Mouse (Mus musculus) forebrain, embryonic 13.5 days (tissue): ENCODE data around the gene Fam169b. TPM values are rescaled to one million over a fixed set of nuclear protein-coding genes. Genes with fewer than 3 reads are reported as not detected.

Source experiments
- ATAC-seq: fragments of 200-750 bp; cut with Nextera tagmentation; 2 replicates; pipeline ENCODE4 v1.8.0; 2017
- H3K27ac ChIP-seq: fragments of 300-500 bp; sonication (generic); 2 replicates; pipeline ENCODE4 v1.5.1; 2015; ENCODE audit warnings: inconsistent platforms, mild to moderate bottlenecking, moderate library complexity
- H3K27me3 ChIP-seq: fragments of 300-500 bp; sonication (generic); 2 replicates; pipeline ENCODE4 v1.6.1; 2015; ENCODE audit warnings: mild to moderate bottlenecking, inconsistent platforms
- H3K36me3 ChIP-seq: fragments of 300-500 bp; sonication (generic); 2 replicates; pipeline ENCODE4 v1.6.1; 2015; ENCODE audit warnings: mild to moderate bottlenecking, inconsistent platforms; ENCODE audit not compliant: poor library complexity, severe bottlenecking
- H3K4me1 ChIP-seq: fragments of 300-500 bp; sonication (generic); 2 replicates; pipeline ENCODE4 v1.6.1; 2015; ENCODE audit warnings: inconsistent platforms
- H3K4me2 ChIP-seq: fragments of 300-500 bp; sonication (generic); 2 replicates; pipeline ENCODE4 v1.6.1; 2015; ENCODE audit warnings: inconsistent platforms, mild to moderate bottlenecking, moderate library complexity
- H3K4me3 ChIP-seq: fragments of 300-500 bp; sonication (generic); 2 replicates; pipeline ENCODE4 v1.5.1; 2015; ENCODE audit warnings: mild to moderate bottlenecking, inconsistent platforms
- H3K9ac ChIP-seq: fragments of 300-500 bp; sonication (generic); 2 replicates; pipeline ENCODE4 v1.6.1; 2015; ENCODE audit warnings: mild to moderate bottlenecking, inconsistent platforms
- H3K9me3 ChIP-seq: fragments of 300-500 bp; sonication (generic); replicated peaks from 2 replicates; pipeline ENCODE4 v1.6.1; 2016; ENCODE audit warnings: inconsistent platforms
- WGBS: fragments of 180-500 bp; shearing (Covaris S2); methylation state at CpG from one replicate; pipeline ENCODE4 v1.1.7; 2015; 5-methylcytosine and 5-hydroxymethylcytosine counted together
- polyA plus RNA-seq: library from polyadenylated mRNA; unstranded; fragments of >200 nt; fragmentation: Nextera tagmentation; extraction: Ambion mirVana; gene quantifications from 2 replicates; pipeline ENCODE4 v1.2.1, GENCODE M21; 2015

Fam169b gene
- polyA plus RNA-seq, 1 experiment from 2014 or later = not detected

GRCm38 (mm10) chr7:68338680-68339079, 65.0 kb downstream of the Fam169b start:
- no peaks in the 10 kb centered on the region for H3K36me3 ChIP-seq
- no peaks in the 10 kb centered on the region for H3K9me3 ChIP-seq
- H3K27me3 ChIP-seq = no peaks in the 10 kb centered on the region
- 53% methylated on average over 6 of the region's 6 CpGs for WGBS
- no peak overlapping the region for H3K27ac ChIP-seq
- no peak overlapping the region for H3K4me2 ChIP-seq
- H3K9ac ChIP-seq = no peak overlapping the region
- no peak for ATAC-seq
- H3K4me1 ChIP-seq = no peaks in the 10 kb centered on the region; the same call in 1 of the 2 replicates
- H3K4me3 ChIP-seq = no peak overlapping the region

- no peaks in the 10 kb centered on the region for H3K27me3 ChIP-seq
- no peak overlapping the region for H3K9ac ChIP-seq
- 60% methylated on average over 5 of the region's 5 CpGs for WGBS
- H3K4me3 ChIP-seq = no peak overlapping the region
- H3K36me3 ChIP-seq = no peaks in the 10 kb centered on the region
- H3K9me3 ChIP-seq = no peaks in the 10 kb centered on the region
- no peak overlapping the region for H3K27ac ChIP-seq
- ATAC-seq = no peak
- H3K4me2 ChIP-seq = no peak overlapping the region
- no peaks in the 10 kb centered on the region for H3K4me1 ChIP-seq
Measured at GRCm38 (mm10) chr7:68344561-68344960, 70.9 kb downstream of the Fam169b start.

- ATAC-seq = peak; percentile 72
- H3K4me1 ChIP-seq = no peaks in the 10 kb centered on the region
- no peaks in the 10 kb centered on the region for H3K27me3 ChIP-seq
- H3K4me3 ChIP-seq = no peak overlapping the region
- 68% methylated on average over 10 of the region's 10 CpGs for WGBS
- H3K36me3 ChIP-seq = no peaks in the 10 kb centered on the region
- H3K9me3 ChIP-seq = no peaks in the 10 kb centered on the region
- H3K4me2 ChIP-seq = no peak overlapping the region
- H3K9ac ChIP-seq = no peak overlapping the region
- no peak overlapping the region for H3K27ac ChIP-seq
Measured at GRCm38 (mm10) chr7:68345963-68346362, 72.3 kb downstream of the Fam169b start.

GRCm38 (mm10) chr7:68355325-68356076, 81.9 kb downstream of the Fam169b start:
- no peaks in the 10 kb centered on the region for H3K36me3 ChIP-seq
- no peak overlapping the region for H3K9ac ChIP-seq
- H3K27ac ChIP-seq = no peak overlapping the region
- H3K4me1 ChIP-seq = no peaks in the 10 kb centered on the region
- ATAC-seq = no peak
- no peaks in the 10 kb centered on the region for H3K9me3 ChIP-seq
- no peak overlapping the region for H3K4me3 ChIP-seq
- H3K4me2 ChIP-seq = no peak overlapping the region
- H3K27me3 ChIP-seq = peaks cover 9% of the 10 kb centered on the region
- whole genome bisulfite sequencing = 56% methylated on average over 11 of the region's 11 CpGs

- no peaks in the 10 kb centered on the region for H3K4me1 ChIP-seq
- no peaks in the 10 kb centered on the region for H3K9me3 ChIP-seq
- 0 out of 2 replicates have a peak, but pooled peaks have one; percentile 27 for ATAC-seq
- no peak overlapping the region for H3K4me2 ChIP-seq
- WGBS = 22% methylated on average over 7 of the region's 7 CpGs
- H3K36me3 ChIP-seq = no peaks in the 10 kb centered on the region
- H3K4me3 ChIP-seq = no peak overlapping the region
- H3K27me3 ChIP-seq = peaks cover 9% of the 10 kb centered on the region
- H3K9ac ChIP-seq = no peak overlapping the region
- H3K27ac ChIP-seq = no peak overlapping the region
Measured at GRCm38 (mm10) chr7:68357407-68357806, 83.8 kb downstream of the Fam169b start.

GRCm38 (mm10) chr7:68362609-68363008, 89.0 kb downstream of the Fam169b start:
- no peak for ATAC-seq
- 72% methylated on average over 7 of the region's 7 CpGs for WGBS
- Histone ChIP-seq H3K27me3 (peaks cover 6% of the 10 kb centered on the region), H3K9me3 (no peaks in the 10 kb centered on the region), H3K27ac (no peak overlapping the region), H3K9ac (no peak overlapping the region), H3K4me1 (no peaks in the 10 kb centered on the region), H3K4me2 (no peak overlapping the region), H3K36me3 (no peaks in the 10 kb centered on the region), H3K4me3 (no peak overlapping the region)

GRCm38 (mm10) chr7:68365711-68366110, 92.1 kb downstream of the Fam169b start:
- no peak overlapping the region for H3K4me3 ChIP-seq
- no peak overlapping the region for H3K9ac ChIP-seq
- no peaks in the 10 kb centered on the region for H3K4me1 ChIP-seq
- H3K9me3 ChIP-seq = no peaks in the 10 kb centered on the region
- WGBS = 80% methylated on average over 9 of the region's 9 CpGs
- no peak overlapping the region for H3K27ac ChIP-seq
- ATAC-seq = no peak
- peaks cover 11% of the 10 kb centered on the region; the same call in 1 of the 2 replicates for H3K27me3 ChIP-seq
- H3K36me3 ChIP-seq = no peaks in the 10 kb centered on the region
- H3K4me2 ChIP-seq = no peak overlapping the region

- no peak for ATAC-seq
- Histone ChIP-seq H3K27me3 (peaks cover 36% of the 10 kb centered on the region), H3K9ac (no peak overlapping the region), H3K4me1 (no peaks in the 10 kb centered on the region), H3K36me3 (no peaks in the 10 kb centered on the region), H3K4me3 (no peak overlapping the region), H3K9me3 (no peaks in the 10 kb centered on the region), H3K27ac (no peak overlapping the region), H3K4me2 (no peak overlapping the region)
- WGBS = 91% methylated on average over 12 of the region's 12 CpGs
Measured at GRCm38 (mm10) chr7:68368948-68369347, 95.3 kb downstream of the Fam169b start.

- no peak overlapping the region for H3K27ac ChIP-seq
- no peaks in the 10 kb centered on the region for H3K36me3 ChIP-seq
- H3K4me1 ChIP-seq = no peaks in the 10 kb centered on the region
- H3K27me3 ChIP-seq = peaks cover 36% of the 10 kb centered on the region
- peak overlapping the region; percentile 53 for H3K4me2 ChIP-seq
- peak; percentile 44 for ATAC-seq
- H3K9ac ChIP-seq = no peak overlapping the region
- H3K9me3 ChIP-seq = no peaks in the 10 kb centered on the region
- 0% methylated on average over 12 of the region's 13 CpGs for WGBS
- peak overlapping the region; percentile 30 for H3K4me3 ChIP-seq
Measured at GRCm38 (mm10) chr7:68369694-68370093, 96.1 kb downstream of the Fam169b start.

- H3K27me3 ChIP-seq = peaks cover 28% of the 10 kb centered on the region
- no peaks in the 10 kb centered on the region for H3K9me3 ChIP-seq
- 15% methylated on average over 16 of the region's 16 CpGs for WGBS
- H3K4me2 ChIP-seq = peak overlapping the region; percentile 53
- no peaks in the 10 kb centered on the region for H3K4me1 ChIP-seq
- no peak overlapping the region for H3K27ac ChIP-seq
- no peak overlapping the region for H3K4me3 ChIP-seq
- peak overlapping the region; percentile 30; the same call in 1 of the 2 replicates for H3K9ac ChIP-seq
- ATAC-seq = peak; percentile 65
- H3K36me3 ChIP-seq = no peaks in the 10 kb centered on the region
Measured at GRCm38 (mm10) chr7:68374109-68374857, 100.6 kb downstream of the Fam169b start.

GRCm38 (mm10) chr7:68382187-68382586, 108.5 kb downstream of the Fam169b start:
- no peaks in the 10 kb centered on the region for H3K36me3 ChIP-seq
- no peak overlapping the region for H3K4me2 ChIP-seq
- no peaks in the 10 kb centered on the region for H3K27me3 ChIP-seq
- no peak overlapping the region for H3K27ac ChIP-seq
- ATAC-seq = no peak
- no peaks in the 10 kb centered on the region for H3K9me3 ChIP-seq
- H3K4me1 ChIP-seq = peaks cover 8% of the 10 kb centered on the region; the same call in 1 of the 2 replicates
- H3K9ac ChIP-seq = no peak overlapping the region
- no peak overlapping the region for H3K4me3 ChIP-seq
- 36% methylated on average over 9 of the region's 9 CpGs for WGBS

- H3K27me3 ChIP-seq = no peaks in the 10 kb centered on the region
- no peak overlapping the region for H3K4me3 ChIP-seq
- no peak for ATAC-seq
- peaks cover 8% of the 10 kb centered on the region; the same call in 1 of the 2 replicates for H3K4me1 ChIP-seq
- no peak overlapping the region for H3K4me2 ChIP-seq
- H3K9ac ChIP-seq = no peak overlapping the region
- WGBS = 89% methylated on average over 3 of the region's 3 CpGs
- no peaks in the 10 kb centered on the region for H3K9me3 ChIP-seq
- H3K36me3 ChIP-seq = no peaks in the 10 kb centered on the region
- no peak overlapping the region for H3K27ac ChIP-seq
Measured at GRCm38 (mm10) chr7:68386767-68387166, 113.1 kb downstream of the Fam169b start.
